In genomic region chr4:69824215-69824902, GRCm38 (mm10) we compare ENCODE assay signal across 14 mouse cellular contexts.
DNase-seq lines count a peak whose midpoint lies in the region; ATAC-seq and TF ChIP-seq lines count a peak whose summit lies in the region.
"Had no signal": no experiment of that assay in that cellular context is flagged by ENCODE, and none has a peak within 500 bp of the region (broad histone marks: within the 10 kb centered on the region; RNA-seq: fewer than 3 reads in every experiment).

No protein-coding gene starts in this region.

- no peaks in the 10 kb centered on the region for H3K4me1 ChIP-seq in ES-Bruce4 (ENCODE audit: control insufficient read depth, insufficient read depth, low read length)
- H3K4me1 ChIP-seq in hindbrain, embryonic 10.5 days (replicated peaks): peaks cover 17% of the 10 kb centered on the region
- peaks cover 20% of the 10 kb centered on the region for H3K4me1 ChIP-seq in midbrain, embryonic 13.5 days (replicated peaks)

- H3K27ac ChIP-seq in ES-Bruce4 (ENCODE audit: insufficient read depth, low read length): no peak overlapping the region
- H3K27ac ChIP-seq in hindbrain, embryonic 10.5 days: peak overlapping the region; percentile 45; the same call in 1 of the 2 replicates
- peak overlapping the region; percentile 75 for H3K27ac ChIP-seq in midbrain, embryonic 13.5 days
- H3K27ac ChIP-seq: heart, embryonic 13.5 days; kidney, postnatal 0 days; liver, embryonic 14.5 days; macrophage had no signal

- intact Hi-C loops in gastrocnemius, postnatal 14 days (cut with DNase I; ENCODE audit: low total_unique reads): no loop called here

- no peak for TF ChIP-seq POLR2A in ES-Bruce4 (IDR thresholded peaks at IDR 0.05; ENCODE audit: insufficient read depth, low read length)

- no peak overlapping the region for H3K4me3 ChIP-seq in ES-Bruce4 (ENCODE audit: low read depth, low read length)
- no peak overlapping the region for H3K4me3 ChIP-seq in hindbrain, embryonic 10.5 days
- H3K4me3 ChIP-seq in midbrain, embryonic 13.5 days (replicated peaks): no peak overlapping the region
- H3K4me3 ChIP-seq: erythroblast, embryonic 14.5 days; heart, embryonic 13.5 days had no signal

- no peak for TF ChIP-seq CTCF in ES-Bruce4 (IDR thresholded peaks at IDR 0.05; ENCODE audit: low read depth, low read length)

- ATAC-seq in midbrain, embryonic 13.5 days: peak; percentile 91

- H3K27me3 ChIP-seq in ES-Bruce4 (ENCODE audit: control insufficient read depth, insufficient read depth, low read length, poor library complexity, severe bottlenecking): no peaks in the 10 kb centered on the region
- peaks cover 54% of the 10 kb centered on the region for H3K27me3 ChIP-seq in hindbrain, embryonic 10.5 days (ENCODE audit: insufficient read depth, poor library complexity, severe bottlenecking)
- H3K27me3 ChIP-seq in midbrain, embryonic 13.5 days: peaks cover 11% of the 10 kb centered on the region; the same call in 1 of the 2 replicates
- H3K27me3 ChIP-seq: heart, embryonic 13.5 days had no signal

- H3K36me3 ChIP-seq in ES-Bruce4 (ENCODE audit: control insufficient read depth, insufficient read depth, low read length, poor library complexity, severe bottlenecking): no peaks in the 10 kb centered on the region
- H3K36me3 ChIP-seq in hindbrain, embryonic 10.5 days: no peaks in the 10 kb centered on the region
- H3K36me3 ChIP-seq in midbrain, embryonic 13.5 days: no peaks in the 10 kb centered on the region
- H3K36me3 ChIP-seq: heart, embryonic 13.5 days had no signal

- WGBS in hindbrain, embryonic 10.5 days: 13% methylated on average over 6 of the region's 6 CpGs
- WGBS in midbrain, embryonic 13.5 days: 4% methylated on average over 6 of the region's 6 CpGs

- TF ChIP-seq EP300 in ES-Bruce4 (IDR thresholded peaks at IDR 0.05; ENCODE audit: insufficient read depth, low read depth, low read length): peak; percentile 72; the same call in 1 of the 2 replicates

- peak; percentile 15 for DNase-seq in brain, adult 2 months (ENCODE audit: low read depth, low spot score)
- DNase-seq in hindbrain, embryonic 10.5 days (ENCODE audit: low spot score): no peak
- DNase-seq in cerebellum, adult 8-10 months: no peak
- DNase-seq in gastrocnemius, postnatal 14 days: no peak
- DNase-seq in ovary, postnatal 36 days (ENCODE audit: low spot score): no peak
- DNase-seq: gastrocnemius, postnatal 10 days; left cerebral cortex, postnatal 4 days had no signal

- peaks cover 10% of the 10 kb centered on the region for H3K9me3 ChIP-seq in ES-Bruce4 (replicated peaks; ENCODE audit: control insufficient read depth, insufficient read depth, low read length, poor library complexity, severe bottlenecking)
- H3K9me3 ChIP-seq in hindbrain, embryonic 10.5 days: no peaks in the 10 kb centered on the region
- no peaks in the 10 kb centered on the region for H3K9me3 ChIP-seq in midbrain, embryonic 13.5 days
- H3K9me3 ChIP-seq: heart, embryonic 13.5 days had no signal

- no peak overlapping the region for H3K4me2 ChIP-seq in midbrain, embryonic 13.5 days (replicated peaks)
- H3K4me2 ChIP-seq: heart, embryonic 13.5 days had no signal

- no peak overlapping the region for H3K9ac ChIP-seq in ES-Bruce4 (ENCODE audit: low read depth, poor library complexity, severe bottlenecking)
- H3K9ac ChIP-seq in midbrain, embryonic 13.5 days (replicated peaks): no peak overlapping the region
- H3K9ac ChIP-seq: heart, embryonic 13.5 days; liver, embryonic 14.5 days had no signal
